Mouse (Mus musculus) myocyte (in vitro differentiated cells): Measurements from ENCODE around the gene Zfp273. TPM values are rescaled to one million over a fixed set of nuclear protein-coding genes. Genes with fewer than 3 reads are reported as not detected.
A peak's percentile ranks its signal among the peaks of the same experiment; 100 is the strongest.

Experiments used
- H3K27me3 ChIP-seq: one replicate; pipeline ENCODE4 v1.6.1; 2011; ENCODE audit not compliant: control insufficient read depth, insufficient read depth, insufficient read length
- H3K36me3 ChIP-seq: one replicate; pipeline ENCODE4 v1.6.1; 2011; ENCODE audit not compliant: control insufficient read depth, insufficient read depth
- H3K4me2 ChIP-seq: one replicate; pipeline ENCODE4 v1.6.1; 2011; ENCODE audit warnings: low read depth, control low read depth
- H3K4me3 ChIP-seq: one replicate; pipeline ENCODE4 v1.5.1; 2011; ENCODE audit warnings: mild to moderate bottlenecking, control low read depth, moderate library complexity
- H3K79me2 ChIP-seq: one replicate; pipeline ENCODE4 v1.6.1; 2011; ENCODE audit not compliant: control insufficient read depth, insufficient read depth
- H3ac ChIP-seq: one replicate; pipeline ENCODE4 v1.6.1; 2011; ENCODE audit not compliant: control insufficient read depth, insufficient read length
- CEBPB ChIP-seq: IDR thresholded peaks from 2 replicates; pipeline ENCODE4 v1.6.1; 2011; ENCODE audit warnings: mild to moderate bottlenecking, moderate library complexity; ENCODE audit not compliant: poor library complexity, insufficient read depth, severe bottlenecking
- E2F4 ChIP-seq: IDR thresholded peaks from one replicate; pipeline ENCODE4 v1.6.1; 2011; ENCODE audit warnings: mild to moderate bottlenecking, control low read depth, moderate library complexity; ENCODE audit not compliant: insufficient read depth
- MAX ChIP-seq: IDR thresholded peaks from one replicate; pipeline ENCODE4 v1.6.1; 2011; ENCODE audit warnings: low read depth, mild to moderate bottlenecking, control low read depth
- MYOD1 ChIP-seq, 3 experiments: IDR thresholded peaks; one replicate each; pipeline ENCODE4 v1.6.1; 2011; ENCODE audit warnings: control low read depth in 2 of 3, low read depth in 2 of 3, mild to moderate bottlenecking in 2 of 3, moderate library complexity in 1 of 3; ENCODE audit not compliant: insufficient read length in 2 of 3, control insufficient read depth in 1 of 3
- MYOG ChIP-seq, 3 experiments: IDR thresholded peaks; one replicate each; pipeline ENCODE4 v1.6.1; 2011; ENCODE audit warnings: control low read depth in 2 of 3, low read depth in 2 of 3, mild to moderate bottlenecking in 2 of 3; ENCODE audit not compliant: insufficient read length in 2 of 3, control insufficient read depth in 1 of 3, insufficient read depth in 1 of 3
- POLR2A ChIP-seq: IDR thresholded peaks from one replicate; pipeline ENCODE4 v1.6.1; 2011; ENCODE audit warnings: low read depth, mild to moderate bottlenecking, control low read depth, moderate library complexity; ENCODE audit not compliant: insufficient read length
- POLR2AphosphoS2 ChIP-seq: IDR thresholded peaks from one replicate; pipeline ENCODE4 v1.6.1; 2011; ENCODE audit warnings: low read depth, control low read depth; ENCODE audit not compliant: insufficient read length
- REST ChIP-seq: IDR thresholded peaks from one replicate; pipeline ENCODE4 v1.6.1; 2011; ENCODE audit warnings: mild to moderate bottlenecking, control low read depth, moderate library complexity; ENCODE audit not compliant: insufficient read depth, insufficient read length
- SRF ChIP-seq: IDR thresholded peaks from one replicate; pipeline ENCODE4 v1.6.1; 2011; ENCODE audit warnings: low read depth; ENCODE audit not compliant: control insufficient read depth, insufficient read length
- TCF12 ChIP-seq: IDR thresholded peaks from one replicate; pipeline ENCODE4 v1.6.1; 2011; ENCODE audit warnings: mild to moderate bottlenecking, control low read depth; ENCODE audit not compliant: poor library complexity, insufficient read depth, severe bottlenecking
- TCF3 ChIP-seq: IDR thresholded peaks from one replicate; pipeline ENCODE4 v1.6.1; 2011; ENCODE audit warnings: low read depth, control low read depth; ENCODE audit not compliant: insufficient read length
- USF1 ChIP-seq: IDR thresholded peaks from one replicate; pipeline ENCODE4 v1.6.1; 2011; ENCODE audit warnings: low read depth, mild to moderate bottlenecking, control low read depth, moderate library complexity
- polyA plus RNA-seq: library from polyadenylated mRNA; unstranded; fragments of >200 nt; fragmentation: generic; extraction: Trizol; gene quantifications from one replicate; pipeline ENCODE4 v1.2.1, GENCODE M21; 2012; ENCODE audit warnings: missing spikeins

Zfp273 gene
- polyA plus RNA-seq, 1 experiment, result 0.17 TPM

DNA sequence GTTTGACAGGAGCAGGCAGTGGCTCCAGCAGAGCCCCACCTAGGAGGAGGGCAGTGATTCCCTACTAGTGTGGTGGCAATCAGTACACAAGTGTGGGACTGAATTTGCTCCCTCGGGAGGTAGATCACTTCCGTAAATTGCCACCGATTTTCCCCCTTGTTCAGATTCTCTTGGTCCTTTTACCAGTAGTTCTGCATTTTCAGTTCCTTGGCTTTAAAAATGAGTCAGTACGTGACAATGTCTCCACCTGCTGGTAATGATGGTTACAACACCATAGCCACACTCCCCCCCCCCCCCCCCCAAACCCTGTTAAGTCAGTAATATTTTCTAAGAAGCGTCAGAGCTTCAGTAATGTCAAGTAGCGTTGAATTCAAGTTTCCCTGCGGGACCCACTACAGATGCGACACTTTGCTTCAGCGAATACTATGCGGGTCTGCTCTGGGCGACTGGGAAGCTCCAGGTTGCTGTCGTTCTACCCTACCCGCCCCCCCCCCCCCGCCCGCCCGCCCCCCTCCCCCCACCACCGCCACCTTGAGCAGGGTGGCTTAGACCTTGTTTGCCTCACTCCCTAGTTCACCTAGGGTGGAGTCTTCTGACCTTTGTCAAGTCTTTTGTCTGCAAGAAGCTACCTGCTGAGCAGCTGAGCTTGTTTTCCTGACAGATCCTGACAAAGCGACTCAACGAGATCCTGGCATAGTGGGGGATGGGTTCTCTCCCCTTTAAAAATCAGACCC lies 30.7 kb downstream of the Zfp273 start:
- Histone ChIP-seq H3K4me3 (no peak overlapping the region), H3ac (no peak overlapping the region), H3K36me3 (no peaks in the 10 kb centered on the region), H3K79me2 (no peaks in the 10 kb centered on the region), H3K4me2 (peak overlapping the region; percentile 70), H3K27me3 (no peaks in the 10 kb centered on the region)
- TF ChIP-seq MYOD1 (IDR thresholded peaks at IDR 0.05; ENCODE audit: control insufficient read depth in 1 of 3, insufficient read length in 2 of 3, low read depth in 2 of 3), result no peak
- no peak for TF ChIP-seq E2F4
- no peak for TF ChIP-seq REST
- no peak for TF ChIP-seq TCF3
- no peak for TF ChIP-seq POLR2A
- TF ChIP-seq USF1, result no peak
- no peak for TF ChIP-seq SRF

- H3K79me2 ChIP-seq, result no peaks in the 10 kb centered on the region
These were observed 31.3 kb downstream of the Zfp273 start for GRCm38 (mm10) chr13:67844853-67845194.

GRCm38 (mm10) chr13:67850361-67850760 lies 36.8 kb downstream of the Zfp273 start:
- Histone ChIP-seq H3K4me2 (no peak overlapping the region), H3K27me3 (no peaks in the 10 kb centered on the region), H3K79me2 (no peaks in the 10 kb centered on the region), H3ac (no peak overlapping the region), H3K4me3 (no peak overlapping the region), H3K36me3 (no peaks in the 10 kb centered on the region)
- no peak for TF ChIP-seq CEBPB

More at GRCm38 (mm10) chr13:67844853-67845194, 31.3 kb downstream of the Zfp273 start:
- Histone ChIP-seq H3K4me3 (no peak overlapping the region), H3K4me2 (no peak overlapping the region), H3K27me3 (no peaks in the 10 kb centered on the region), H3K36me3 (no peaks in the 10 kb centered on the region), H3ac (no peak overlapping the region)
- no peak for TF ChIP-seq SRF
- TF ChIP-seq MAX, result no peak
- TF ChIP-seq POLR2A, result no peak
- no peak for TF ChIP-seq CEBPB
- no peak for TF ChIP-seq TCF12
- no peak for TF ChIP-seq USF1
- TF ChIP-seq TCF3, result no peak
- no peak for TF ChIP-seq MYOG (IDR thresholded peaks at IDR 0.05; ENCODE audit: control insufficient read depth in 1 of 3, insufficient read depth in 1 of 3, insufficient read length in 2 of 3, low read depth in 2 of 3)
- no peak for TF ChIP-seq REST
- no peak for TF ChIP-seq POLR2AphosphoS2
- no peak for TF ChIP-seq MYOD1 (IDR thresholded peaks at IDR 0.05; ENCODE audit: control insufficient read depth in 1 of 3, insufficient read length in 2 of 3, low read depth in 2 of 3)
- no peak for TF ChIP-seq E2F4

GRCm38 (mm10) chr13:67853130-67853529 lies 39.6 kb downstream of the Zfp273 start:
- Histone ChIP-seq H3K4me3 (no peak overlapping the region), H3K36me3 (no peaks in the 10 kb centered on the region), H3K4me2 (no peak overlapping the region), H3ac (no peak overlapping the region), H3K27me3 (no peaks in the 10 kb centered on the region), H3K79me2 (no peaks in the 10 kb centered on the region)
- TF ChIP-seq TCF12 (no peak), MYOG (IDR thresholded peaks at IDR 0.05; ENCODE audit: control insufficient read depth in 1 of 3, insufficient read depth in 1 of 3, insufficient read length in 2 of 3, low read depth in 2 of 3) (no peak), E2F4 (no peak), TCF3 (no peak), CEBPB (no peak), POLR2AphosphoS2 (no peak), USF1 (no peak), SRF (no peak)

GRCm38 (mm10) chr13:67853983-67854382 lies 40.4 kb downstream of the Zfp273 start:
- no peak overlapping the region for H3K4me2 ChIP-seq
- no peaks in the 10 kb centered on the region for H3K79me2 ChIP-seq
- TF ChIP-seq MYOD1 (IDR thresholded peaks at IDR 0.05; ENCODE audit: control insufficient read depth in 1 of 3, insufficient read length in 2 of 3, low read depth in 2 of 3) (no peak), MAX (no peak), E2F4 (no peak), MYOG (IDR thresholded peaks at IDR 0.05; ENCODE audit: control insufficient read depth in 1 of 3, insufficient read depth in 1 of 3, insufficient read length in 2 of 3, low read depth in 2 of 3) (no peak), REST (no peak), POLR2AphosphoS2 (no peak), TCF12 (no peak), CEBPB (no peak)
- no peaks in the 10 kb centered on the region for H3K27me3 ChIP-seq
- no peak overlapping the region for H3K4me3 ChIP-seq
- H3K36me3 ChIP-seq, result no peaks in the 10 kb centered on the region
- H3ac ChIP-seq, result no peak overlapping the region
